Mouse (Mus musculus) embryonic facial prominence, embryonic 11.5 days (tissue): Measurements from ENCODE around the gene Pgm5. TPM values are rescaled to one million over a fixed set of nuclear protein-coding genes. Genes with fewer than 3 reads are reported as not detected.

ENCODE experiments used
- ATAC-seq: fragments of 200-750 bp; cut with Nextera tagmentation; replicated peaks from 2 replicates; pipeline ENCODE4 v1.8.0; 2017; ENCODE audit warnings: low read depth; ENCODE audit not compliant: insufficient number of reproducible peaks, low FRiP score, low TSS enrichment
- DNase-seq: peaks from one replicate; pipeline ENCODE4 v3.0.0-alpha.2; 2015; ENCODE audit warnings: low spot score
- H3K27ac ChIP-seq: fragments of 300-500 bp; sonication (generic); replicated peaks from 2 replicates; pipeline ENCODE4 v1.5.1; 2014; ENCODE audit warnings: mild to moderate bottlenecking, low read depth, low read length, control low read depth
- H3K27me3 ChIP-seq: fragments of 300-500 bp; sonication (generic); 2 replicates; pipeline ENCODE4 v1.6.1; 2014; ENCODE audit warnings: mild to moderate bottlenecking, low read length, moderate library complexity, mixed read lengths; ENCODE audit not compliant: control insufficient read depth, insufficient read depth
- H3K36me3 ChIP-seq: fragments of 300-500 bp; sonication (generic); replicated peaks from 2 replicates; pipeline ENCODE4 v1.6.1; 2014; ENCODE audit warnings: low read depth, mild to moderate bottlenecking, low read length, moderate library complexity, mixed read lengths; ENCODE audit not compliant: control insufficient read depth, insufficient read depth
- H3K4me1 ChIP-seq: fragments of 300-500 bp; sonication (generic); 2 replicates; pipeline ENCODE4 v1.6.1; 2014; ENCODE audit warnings: low read length, mixed read lengths; ENCODE audit not compliant: control insufficient read depth, insufficient read depth
- H3K4me2 ChIP-seq: fragments of 300-500 bp; sonication (generic); 2 replicates; pipeline ENCODE4 v1.6.1; 2014; ENCODE audit warnings: low read depth, mild to moderate bottlenecking, control low read depth, low read length, moderate library complexity
- H3K4me3 ChIP-seq: fragments of 300-500 bp; sonication (generic); 2 replicates; pipeline ENCODE4 v1.5.1; 2014; ENCODE audit warnings: low read depth, low read length, control low read depth
- H3K9ac ChIP-seq: fragments of 300-500 bp; sonication (generic); replicated peaks from 2 replicates; pipeline ENCODE4 v1.6.1; 2014; ENCODE audit warnings: mild to moderate bottlenecking, control low read depth, low read length
- H3K9me3 ChIP-seq: fragments of 300-500 bp; sonication (generic); replicated peaks from 2 replicates; pipeline ENCODE4 v1.6.1; 2016; ENCODE audit warnings: mild to moderate bottlenecking, low read length, inconsistent platforms, mixed read lengths; ENCODE audit not compliant: control insufficient read depth
- WGBS: fragments of 180-500 bp; shearing (Covaris S2); extraction: QIAGEN DNeasy Blood & Tissue Kit; methylation state at CpG from one replicate; pipeline ENCODE4 v1.1.7; 2014; 5-methylcytosine and 5-hydroxymethylcytosine counted together
- polyA plus RNA-seq: library from polyadenylated mRNA; unstranded; fragments of >200 nt; fragmentation: Nextera tagmentation; extraction: Ambion mirVana; gene quantifications from 2 replicates; pipeline ENCODE4 v1.2.1, GENCODE M21; 2014

The Pgm5 gene
- polyA plus RNA-seq, 1 experiment from 2014 or later: 1.3 TPM

DNA sequence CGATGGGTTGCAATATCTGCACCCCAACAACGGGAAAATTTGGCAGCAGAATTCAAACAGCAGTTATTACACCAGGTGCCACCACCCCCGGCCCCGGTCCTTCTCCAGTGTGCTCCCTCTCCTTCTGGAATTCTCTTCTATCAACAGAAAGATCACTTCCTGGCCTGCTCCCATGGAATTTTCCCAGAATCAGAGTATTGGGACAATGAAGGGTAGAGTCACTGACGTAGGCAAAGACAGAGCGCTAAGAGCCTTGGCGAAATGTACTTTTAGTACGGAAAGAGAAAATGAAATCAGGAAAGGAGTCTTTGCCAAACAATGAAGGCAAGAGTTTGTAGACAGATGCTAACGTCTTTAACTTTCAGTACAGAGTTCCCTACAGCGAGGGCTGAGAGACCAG lies 188.3 kb downstream of the Pgm5 start:
- 84% methylated on average over 10 of the region's 10 CpGs for WGBS
- Histone ChIP-seq H3K27ac (no peak overlapping the region), H3K9ac (no peak overlapping the region), H3K9me3 (no peaks in the 10 kb centered on the region), H3K4me1 (no peaks in the 10 kb centered on the region; the same call in 1 of the 2 replicates), H3K36me3 (no peaks in the 10 kb centered on the region), H3K4me3 (no peak overlapping the region), H3K4me2 (no peak overlapping the region), H3K27me3 (no peaks in the 10 kb centered on the region)
- ATAC-seq: no peak
- DNase-seq: no peak

DNA sequence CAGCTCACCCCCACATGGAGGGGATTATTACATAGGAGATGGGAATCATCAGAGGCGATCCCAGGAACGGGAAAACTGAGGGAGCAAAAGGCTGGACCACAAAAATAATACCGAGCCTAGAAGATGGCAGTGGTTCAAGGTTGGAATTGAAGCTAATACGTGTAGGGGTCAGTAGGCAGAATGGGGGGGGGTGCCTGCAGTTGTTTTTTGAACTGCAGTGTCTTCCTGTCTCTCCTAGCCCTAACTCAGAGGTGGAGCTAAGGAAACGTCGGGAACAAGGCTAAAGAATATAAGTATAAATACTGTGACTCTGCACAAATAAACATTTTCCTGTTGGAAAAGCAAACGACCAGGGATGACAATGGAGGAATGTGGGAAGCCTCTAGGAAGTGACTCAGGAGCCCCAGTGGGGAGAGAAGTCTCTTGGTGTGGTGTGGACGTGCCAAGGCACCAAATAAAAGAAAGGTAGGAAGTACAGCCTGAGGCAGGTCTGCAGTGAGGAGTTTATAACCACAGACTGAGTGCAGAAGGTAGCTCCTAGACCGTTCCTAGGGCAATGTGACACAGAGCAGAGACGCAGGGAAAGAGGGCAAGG lies 189.2 kb downstream of the Pgm5 start:
- no peak overlapping the region for H3K4me2 ChIP-seq
- ATAC-seq (no peak), DNase-seq (no peak)
- no peak overlapping the region for H3K27ac ChIP-seq
- H3K9me3 ChIP-seq: no peaks in the 10 kb centered on the region
- no peak overlapping the region for H3K9ac ChIP-seq
- H3K36me3 ChIP-seq: no peaks in the 10 kb centered on the region
- H3K4me3 ChIP-seq: no peak overlapping the region
- WGBS: 70% methylated on average over 10 of the region's 10 CpGs
- H3K4me1 ChIP-seq: no peaks in the 10 kb centered on the region; the same call in 1 of the 2 replicates
- no peaks in the 10 kb centered on the region for H3K27me3 ChIP-seq

DNA sequence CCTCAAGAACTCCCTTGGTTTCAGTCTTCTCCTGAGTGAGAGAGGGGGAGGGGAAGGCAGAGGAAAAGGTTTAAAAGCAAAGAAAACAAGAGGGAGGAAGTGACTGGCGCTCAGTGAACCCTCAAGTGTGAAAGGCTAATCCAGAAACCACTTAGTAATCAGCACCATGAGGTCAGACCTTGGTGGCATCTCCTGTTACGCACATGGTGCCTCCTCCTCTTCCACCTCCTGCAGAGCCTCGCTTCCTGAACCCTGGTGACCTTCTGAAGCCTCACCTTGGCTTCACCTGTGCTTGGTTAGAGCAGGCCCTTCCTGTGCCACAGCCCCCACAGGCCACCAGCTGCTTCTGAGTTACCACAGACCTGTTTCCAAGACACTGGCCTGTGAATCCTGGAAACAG lies 190.1 kb downstream of the Pgm5 start:
- DNase-seq: peak; percentile 34
- Histone ChIP-seq H3K4me1 (no peaks in the 10 kb centered on the region; the same call in 1 of the 2 replicates), H3K4me3 (no peak overlapping the region), H3K9me3 (no peaks in the 10 kb centered on the region), H3K4me2 (no peak overlapping the region), H3K36me3 (no peaks in the 10 kb centered on the region), H3K9ac (no peak overlapping the region), H3K27ac (no peak overlapping the region), H3K27me3 (no peaks in the 10 kb centered on the region)
- ATAC-seq: no peak
- WGBS: 22% methylated on average over 3 of the region's 3 CpGs

DNA sequence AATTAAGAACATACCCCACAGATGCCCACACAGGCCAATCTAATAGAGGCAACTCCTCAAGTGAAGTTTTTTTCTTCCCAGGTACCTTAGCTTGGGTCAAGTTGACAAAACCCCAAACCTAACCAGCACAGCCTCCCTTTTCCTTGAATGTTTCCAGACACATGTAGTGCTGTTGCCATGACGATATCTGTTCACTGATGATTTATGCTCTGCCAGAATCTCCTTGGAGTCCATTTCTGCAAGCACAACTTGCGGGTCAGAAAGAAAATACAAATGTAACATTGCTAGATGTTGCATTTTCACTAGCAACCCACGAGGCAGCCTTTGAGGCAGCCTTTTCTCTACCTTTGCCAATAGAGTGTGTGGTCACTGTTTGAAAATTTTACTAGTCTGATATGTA lies 194.1 kb downstream of the Pgm5 start:
- Histone ChIP-seq H3K27ac (no peak overlapping the region), H3K4me2 (no peak overlapping the region), H3K9me3 (no peaks in the 10 kb centered on the region), H3K9ac (no peak overlapping the region), H3K36me3 (no peaks in the 10 kb centered on the region), H3K27me3 (no peaks in the 10 kb centered on the region), H3K4me3 (no peak overlapping the region), H3K4me1 (no peaks in the 10 kb centered on the region; the same call in 1 of the 2 replicates)
- 79% methylated on average over 3 of the region's 3 CpGs for WGBS
- ATAC-seq: no peak
- no peak for DNase-seq

DNA sequence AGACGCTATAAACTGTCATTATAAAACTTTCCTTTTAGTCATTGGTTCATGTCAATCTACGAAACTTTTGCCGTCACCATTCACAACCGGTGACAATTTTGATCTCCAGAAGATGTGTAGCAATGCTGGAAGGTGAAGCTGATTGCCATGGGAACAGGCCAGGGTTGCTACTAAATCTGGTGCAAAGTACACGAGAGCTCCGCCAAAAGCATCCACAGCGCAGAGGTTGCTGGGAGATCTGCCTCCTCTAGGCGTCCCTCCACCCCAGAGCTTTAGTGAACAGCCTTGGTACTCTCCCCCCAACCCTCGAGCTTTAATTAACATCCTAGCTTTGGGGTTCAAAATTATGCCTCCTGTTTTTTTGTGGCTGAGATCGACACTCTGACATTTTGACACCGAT lies 195.9 kb downstream of the Pgm5 start:
- WGBS: 76% methylated on average over 11 of the region's 11 CpGs

DNA sequence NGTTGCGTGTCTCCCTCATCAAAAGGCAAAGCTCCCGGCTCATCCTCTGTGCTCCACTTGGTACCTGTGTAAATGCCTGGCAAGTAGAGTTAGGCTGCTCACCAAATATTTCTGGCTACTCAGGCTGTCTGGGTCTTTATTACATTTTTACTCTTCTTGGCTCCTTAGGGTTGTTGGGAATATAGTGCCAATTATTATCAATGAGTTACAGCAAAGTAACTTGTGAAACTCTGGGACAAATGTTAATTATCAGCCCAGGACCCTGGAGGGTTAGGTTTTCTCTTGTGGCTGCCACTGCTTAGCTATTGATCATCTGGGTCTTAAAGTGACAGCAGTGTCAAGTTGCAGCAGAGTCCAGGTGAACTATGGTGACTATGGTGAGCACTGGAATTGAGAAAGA lies 199.3 kb downstream of the Pgm5 start:
- no peak overlapping the region for H3K27ac ChIP-seq
- H3K9me3 ChIP-seq: no peaks in the 10 kb centered on the region
- ATAC-seq (no peak), DNase-seq (no peak)
- H3K4me1 ChIP-seq: no peaks in the 10 kb centered on the region
- H3K27me3 ChIP-seq: no peaks in the 10 kb centered on the region
- no peak overlapping the region for H3K4me3 ChIP-seq
- no peaks in the 10 kb centered on the region for H3K36me3 ChIP-seq
- 90% methylated on average over 2 of the region's 2 CpGs for WGBS
- no peak overlapping the region for H3K9ac ChIP-seq
- no peak overlapping the region for H3K4me2 ChIP-seq

More for the DNA sequence above, 195.9 kb downstream of the Pgm5 start:
- Histone ChIP-seq H3K4me2 (no peak overlapping the region), H3K4me3 (no peak overlapping the region), H3K9me3 (no peaks in the 10 kb centered on the region), H3K36me3 (no peaks in the 10 kb centered on the region), H3K27ac (no peak overlapping the region), H3K9ac (no peak overlapping the region), H3K27me3 (no peaks in the 10 kb centered on the region), H3K4me1 (no peaks in the 10 kb centered on the region)
- ATAC-seq: no peak
- no peak for DNase-seq

DNA sequence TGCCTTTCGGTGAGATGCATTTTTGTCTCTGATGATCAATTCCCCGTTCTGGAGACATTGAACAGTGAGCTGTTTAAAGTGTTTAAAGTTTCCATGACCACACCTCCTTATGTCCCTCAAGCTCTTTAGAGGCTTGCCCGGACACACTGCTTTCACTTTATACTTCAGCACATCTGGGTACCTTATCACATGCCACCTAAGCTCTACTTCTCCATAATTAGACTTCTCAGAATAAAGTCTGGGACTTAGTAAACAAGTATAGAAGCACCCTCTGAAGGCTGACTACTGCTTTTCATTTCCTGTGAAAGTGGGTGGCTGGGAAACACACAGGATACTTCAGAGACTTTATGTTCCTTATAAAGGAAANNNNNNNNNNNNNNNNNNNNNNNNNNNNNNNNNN lies 204.7 kb downstream of the Pgm5 start:
- ATAC-seq (no peak), DNase-seq (no peak)
- no peak overlapping the region for H3K4me3 ChIP-seq
- no peaks in the 10 kb centered on the region for H3K27me3 ChIP-seq
- H3K9ac ChIP-seq: no peak overlapping the region
- H3K27ac ChIP-seq: no peak overlapping the region
- no peaks in the 10 kb centered on the region for H3K36me3 ChIP-seq
- no peak overlapping the region for H3K4me2 ChIP-seq
- no peaks in the 10 kb centered on the region for H3K4me1 ChIP-seq
- H3K9me3 ChIP-seq: no peaks in the 10 kb centered on the region
- WGBS: 81% methylated on average over 3 of the region's 3 CpGs

DNA sequence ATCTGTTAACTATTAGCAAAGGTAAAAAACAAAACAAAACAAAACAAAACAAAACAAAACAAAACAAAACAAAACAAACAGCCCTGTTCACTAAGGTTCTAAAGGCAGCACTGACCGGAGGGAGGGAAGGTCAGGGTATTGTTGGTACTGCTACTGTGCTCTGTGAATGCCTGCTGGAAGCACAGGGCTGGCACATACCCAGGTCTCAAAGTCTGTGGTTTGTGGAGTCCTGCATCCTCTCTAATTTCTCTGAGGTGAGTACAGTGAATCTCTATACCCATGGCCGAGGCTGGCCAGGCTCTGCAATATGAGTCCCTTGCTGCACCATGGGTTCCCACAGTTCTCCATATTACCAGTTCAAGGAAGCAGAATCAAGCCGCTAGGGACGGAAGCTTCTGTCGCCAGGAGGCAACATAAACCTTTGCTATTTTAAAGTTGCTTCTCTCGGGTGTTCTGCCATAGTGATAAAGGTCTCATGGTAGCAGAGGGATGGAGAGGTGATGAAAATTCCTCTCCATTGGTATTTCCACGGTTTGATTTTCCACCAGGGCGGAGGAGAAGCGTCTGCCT lies 208.3 kb downstream of the Pgm5 start:
- Histone ChIP-seq H3K9ac (no peak overlapping the region), H3K4me3 (no peak overlapping the region), H3K36me3 (no peaks in the 10 kb centered on the region), H3K27me3 (no peaks in the 10 kb centered on the region), H3K4me1 (no peaks in the 10 kb centered on the region), H3K27ac (no peak overlapping the region), H3K4me2 (no peak overlapping the region), H3K9me3 (no peaks in the 10 kb centered on the region)
- DNase-seq (no peak), ATAC-seq (no peak)
- 60% methylated on average over 9 of the region's 9 CpGs for WGBS
